Mouse (Mus musculus) adrenal gland, postnatal 36 days (tissue): Measurements from ENCODE around the gene Mvb12a. TPM values are rescaled to one million over a fixed set of nuclear protein-coding genes. Genes with fewer than 3 reads are reported as not detected.

Experiments
- DNase-seq, 2 experiments: peaks; one replicate each; pipeline ENCODE4 v3.0.0; 2021; ENCODE audit warnings: mixed read lengths in 1 of 2
- total RNA-seq, 2 experiments: library from RNA; stranded (reverse); gene quantifications; 2 replicates each; pipeline ENCODE4 v1.2.3; 2021

Gene Mvb12a
- total RNA-seq, 2 experiments from 2014 or later: 65.8 to 78.6 TPM

DNA sequence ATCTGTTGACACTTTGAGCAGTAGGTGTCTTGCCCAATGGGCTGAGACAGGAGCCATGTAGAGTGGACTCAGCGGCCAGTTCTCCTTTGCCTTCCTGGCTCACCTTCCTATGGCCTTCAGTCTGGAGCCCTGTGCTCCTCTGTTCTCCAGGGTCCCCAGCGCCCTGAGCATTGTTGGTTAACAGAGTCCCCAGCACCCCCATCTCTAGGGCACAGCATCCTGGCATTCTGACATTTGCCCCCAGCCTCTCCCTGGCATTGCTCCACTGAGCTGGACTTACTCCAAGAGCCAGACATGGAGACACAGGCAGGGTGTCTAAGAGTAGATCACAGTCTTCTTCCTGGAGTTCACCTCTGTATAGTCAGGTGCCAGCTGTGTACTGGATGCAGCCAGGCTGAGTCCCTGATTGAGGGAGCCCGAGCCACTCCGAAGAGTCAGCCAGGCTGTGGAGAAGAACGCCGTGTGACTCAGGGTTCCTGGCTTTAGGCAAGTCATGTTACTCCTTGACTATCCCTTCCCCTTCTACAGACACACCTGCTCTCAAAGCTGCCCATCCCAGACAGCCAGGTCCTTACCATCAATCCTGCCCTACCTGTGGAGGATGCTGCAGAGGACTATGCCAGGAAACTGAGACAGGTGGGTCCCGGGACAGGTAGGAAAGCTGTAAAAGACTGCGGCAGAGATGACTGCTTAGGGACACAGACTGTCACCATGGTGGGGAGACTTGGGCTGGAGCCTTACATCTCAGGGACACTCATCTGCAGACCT lies 51.0 kb downstream of the Mvb12a start:
- no peak for DNase-seq

DNA sequence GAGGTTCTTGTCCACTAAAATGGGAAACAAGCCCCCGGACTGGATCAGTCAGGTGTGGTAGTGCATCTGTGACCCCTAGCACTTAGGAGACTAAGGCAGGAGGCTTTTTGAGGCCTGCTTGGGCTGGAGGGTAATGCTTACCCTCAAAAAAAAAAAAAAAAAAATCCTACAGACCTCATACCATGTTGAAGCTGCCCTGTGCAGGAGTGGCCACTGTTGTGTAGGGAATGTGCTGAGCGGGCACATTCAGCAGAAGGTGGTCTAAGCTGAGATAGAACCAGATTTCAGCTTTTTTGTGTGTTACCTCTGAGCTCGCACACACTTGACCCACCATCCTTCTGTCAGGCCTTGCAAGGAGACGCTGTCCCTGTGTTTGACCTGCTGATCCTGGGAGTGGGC lies 51.6 kb downstream of the Mvb12a start:
- DNase-seq: no peak

DNA sequence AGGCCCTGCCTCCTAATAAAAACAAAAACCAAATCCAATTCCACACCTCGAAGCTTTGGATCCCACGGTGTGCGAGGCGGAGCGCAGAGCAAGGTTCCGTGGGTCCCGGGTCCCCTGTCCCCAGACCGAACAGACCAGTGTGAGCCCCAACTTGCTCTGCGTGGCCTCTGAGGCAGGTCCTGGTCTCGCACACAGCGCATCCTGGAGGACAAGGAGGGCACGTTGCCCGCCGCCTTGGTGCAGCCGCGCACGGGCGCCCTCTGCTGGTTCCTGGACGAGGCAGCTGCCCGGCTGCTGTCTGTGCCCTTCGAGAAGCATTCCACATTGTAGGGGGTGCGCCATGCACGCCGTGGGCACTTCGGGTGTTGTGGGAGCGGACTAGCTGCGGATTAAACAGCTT lies 53.1 kb downstream of the Mvb12a start:
- DNase-seq: peak; percentile 93 to 96

DNA sequence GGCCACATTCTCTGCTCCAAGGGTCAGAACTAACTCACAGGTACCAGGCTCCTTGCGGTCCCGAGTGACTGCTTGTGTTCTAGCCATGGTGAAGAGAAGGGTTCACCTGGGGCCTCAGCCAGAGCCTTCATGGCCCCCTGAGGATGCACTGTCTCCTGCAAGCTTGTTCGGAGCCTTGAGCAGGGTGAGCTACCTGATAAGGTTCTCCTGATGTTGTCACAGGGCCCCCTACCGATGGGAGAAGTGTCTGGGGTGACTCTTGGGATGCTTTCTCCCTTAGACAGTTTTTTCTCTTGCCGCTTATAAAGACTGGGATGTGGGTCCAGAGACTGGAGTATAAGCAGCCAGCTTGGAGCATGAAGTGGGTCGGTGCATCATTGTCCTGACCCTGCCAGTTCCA lies 53.7 kb downstream of the Mvb12a start:
- no peak for DNase-seq

DNA sequence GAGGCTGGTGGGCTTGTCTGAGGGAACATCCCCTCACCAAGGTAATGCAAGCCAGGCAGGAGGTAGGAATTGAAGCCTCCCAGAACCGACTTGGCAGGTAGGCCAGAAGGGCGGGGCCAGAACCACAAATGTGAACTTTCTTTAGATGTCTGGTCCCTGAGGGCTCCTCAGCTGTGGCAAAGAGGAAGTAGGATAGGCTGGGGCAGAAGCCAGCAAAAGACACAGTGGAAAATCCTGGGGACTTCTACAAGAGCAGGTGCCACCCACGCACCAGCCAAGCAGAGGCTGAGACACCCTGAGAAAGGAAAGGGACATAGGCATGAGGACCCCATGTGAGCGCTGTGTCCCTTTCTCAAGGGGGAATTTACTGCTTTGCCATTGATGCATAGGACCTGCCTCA lies 54.1 kb downstream of the Mvb12a start:
- no peak for DNase-seq

DNA sequence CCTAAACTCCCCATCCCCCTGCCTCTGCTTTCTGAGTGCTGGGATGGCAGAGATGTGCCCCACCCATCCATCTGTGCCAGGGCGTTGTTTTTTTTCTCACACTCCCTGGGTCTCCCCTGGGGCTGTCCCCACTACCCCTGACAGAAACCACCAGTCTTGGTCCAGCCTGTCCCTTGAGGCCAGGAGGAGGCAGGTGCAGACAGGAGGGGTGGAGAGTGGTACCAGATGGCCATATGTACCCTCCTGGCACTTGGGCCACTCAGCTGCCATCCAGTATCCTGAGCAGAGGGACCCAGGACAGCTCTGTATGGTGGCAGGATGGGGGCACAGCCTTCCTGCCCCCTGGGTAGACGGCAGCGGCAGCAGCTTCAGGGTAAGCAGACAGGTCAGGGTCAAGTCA lies 54.7 kb downstream of the Mvb12a start, which contains the start of gene Fam129c:
Gene Fam129c (plus strand): TSS at position 198 of the 400 bp plus-strand sequence.
- no peak for DNase-seq

Other genes starting within 250 kb of the Mvb12a start
- 100 to 1,000 TPM; 192 to 200 TPM for gene Use1, start 176.1 kb upstream of the Mvb12a start, total RNA-seq
- gene Ocel1, start 171.6 kb upstream of the Mvb12a start, total RNA-seq: 10 to 100 TPM; 16.6 to 22.1 TPM
- 10 to 100 TPM; 69.8 to 71.8 TPM for gene Nr2f6, start 161.0 kb upstream of the Mvb12a start, total RNA-seq
- 10 to 100 TPM; 12.7 to 20.6 TPM for gene Ushbp1, start 147.1 kb upstream of the Mvb12a start, total RNA-seq
- gene Babam1, start 146.1 kb upstream of the Mvb12a start, total RNA-seq: 100 to 1,000 TPM in 1 of 2 experiments, 10 to 100 TPM in 1; 90.6 to 102 TPM
- gene Ankle1, start 136.9 kb upstream of the Mvb12a start, total RNA-seq: 1 to 10 TPM; 1.1 to 1.4 TPM
- gene Abhd8, start 79.3 kb upstream of the Mvb12a start, total RNA-seq: 10 to 100 TPM; 56.6 to 81.2 TPM
- gene Mrpl34, start 78.0 kb upstream of the Mvb12a start, total RNA-seq: 100 to 1,000 TPM in 1 of 2 experiments, 10 to 100 TPM in 1; 91.9 to 111 TPM
- 10 to 100 TPM; 57.7 to 62.3 TPM for gene Dda1, start 73.7 kb upstream of the Mvb12a start, total RNA-seq
- 10 to 100 TPM; 14.0 to 15.1 TPM for gene Ano8, start 57.0 kb upstream of the Mvb12a start, total RNA-seq
- gene Gtpbp3, start 54.8 kb upstream of the Mvb12a start, total RNA-seq: 10 to 100 TPM; 22.5 to 23.1 TPM
- gene Plvap, start 31.2 kb upstream of the Mvb12a start, total RNA-seq: 100 to 1,000 TPM; 200 to 203 TPM
- not detected for gene Ccdc194, start 17.2 kb upstream of the Mvb12a start, total RNA-seq
- 10 to 100 TPM; 65.6 to 87.4 TPM for gene Bst2, start 5.5 kb upstream of the Mvb12a start, total RNA-seq
- gene Tmem221, start 15.9 kb downstream of the Mvb12a start, total RNA-seq: 1 to 10 TPM; 3.5 to 7.7 TPM
- 1 to 10 TPM in 1 of 2 experiments, under 1 TPM in 1; 0.73 to 1.7 TPM for gene Nxnl1, start 23.7 kb downstream of the Mvb12a start, total RNA-seq
- gene Slc27a1, start 26.0 kb downstream of the Mvb12a start, total RNA-seq: 100 to 1,000 TPM; 177 to 245 TPM
- 100 to 1,000 TPM; 137 to 165 TPM for gene Pgls, start 49.3 kb downstream of the Mvb12a start, total RNA-seq
- gene Fam129c, start 54.7 kb downstream of the Mvb12a start, total RNA-seq: 1 to 10 TPM; 1.8 to 3.7 TPM
- gene Colgalt1, start 68.1 kb downstream of the Mvb12a start, total RNA-seq: 10 to 100 TPM; 57.4 to 61.8 TPM
- gene Unc13a, start 128.8 kb downstream of the Mvb12a start, total RNA-seq: 1 to 10 TPM; 4.6 to 7.3 TPM
- gene Jak3, start 133.4 kb downstream of the Mvb12a start, total RNA-seq: 10 to 100 TPM; 11.3 to 13.0 TPM
- 1 to 10 TPM; 4.0 to 4.7 TPM for gene Insl3, start 146.3 kb downstream of the Mvb12a start, total RNA-seq
- gene B3gnt3, start 158.9 kb downstream of the Mvb12a start, total RNA-seq: 1 to 10 TPM; 4.0 to 4.5 TPM
- 1 to 10 TPM in 1 of 2 experiments, under 1 TPM in 1; 0.50 to 3.2 TPM for gene Fcho1, start 182.8 kb downstream of the Mvb12a start, total RNA-seq